Mouse (Mus musculus) cerebellum, adult 2 months (tissue): ENCODE data around the gene Tmem229a.

Source experiments
- CTCF ChIP-seq: fragments of 200-500 bp; IDR thresholded peaks from 2 replicates; pipeline ENCODE4 v1.5.1; 2011; ENCODE audit warnings: low read depth, mild to moderate bottlenecking, control low read depth, low read length, moderate library complexity, borderline replicate concordance; ENCODE audit not compliant: insufficient read depth
- POLR2A ChIP-seq: fragments of 200-500 bp; IDR thresholded peaks from 2 replicates; pipeline ENCODE4 v1.6.1; 2011; ENCODE audit warnings: low read length, control low read depth, borderline replicate concordance; ENCODE audit not compliant: insufficient read depth

GRCm38 (mm10) chr6:24954126-24954525, 2.0 kb downstream of the Tmem229a start:
- TF ChIP-seq CTCF (no peak), POLR2A (no peak)
